Mouse (Mus musculus) NIH3T3 (cell line): ENCODE results near the gene Atp1b2.
"Not testable (repeated sequence)": the region's sequence is repeated elsewhere in the genome, so short reads cannot be mapped to it uniquely, and the experiment has no call there.

Source experiments
- DNase-seq: peaks from one replicate; pipeline ENCODE4 v3.0.0-alpha.2; 2012; ENCODE audit warnings: low read depth

Gene Atp1b2

DNA sequence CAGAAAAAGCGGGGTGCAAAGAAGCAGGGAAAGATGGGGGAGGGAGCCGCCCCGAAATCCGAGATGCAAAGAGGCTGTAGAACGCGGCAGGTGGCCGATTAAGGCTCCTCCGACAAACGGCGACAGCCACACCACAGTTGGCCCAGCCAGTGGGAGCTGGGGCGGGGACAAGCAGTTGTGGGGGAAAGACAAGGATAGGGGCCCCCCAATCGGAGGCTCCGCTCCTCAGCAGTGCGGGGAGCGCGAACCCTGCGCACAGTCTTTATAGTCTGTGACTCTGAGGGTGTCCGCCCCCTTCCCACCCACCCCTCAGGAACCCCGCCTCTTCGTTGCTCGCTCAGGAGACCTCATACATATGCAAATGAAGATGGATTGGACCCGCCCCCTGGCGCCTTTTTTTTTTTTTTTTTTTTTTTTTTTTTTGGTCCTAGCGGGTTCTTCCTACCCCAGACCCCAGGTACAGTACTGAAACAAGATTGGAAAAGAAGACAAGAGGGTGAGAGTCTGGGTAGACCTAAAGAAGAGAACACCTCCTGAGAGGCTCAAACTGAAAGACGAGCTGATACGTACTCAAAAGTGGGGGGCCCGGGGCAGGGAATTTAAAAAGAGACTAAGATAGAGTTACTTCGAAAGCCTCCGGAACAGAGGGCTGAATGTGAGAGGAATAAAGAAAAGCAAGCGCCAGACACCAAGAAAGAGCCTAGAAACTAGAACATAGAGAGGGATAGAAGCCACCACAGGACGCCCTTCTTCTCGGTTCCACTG, at the start of gene Atp1b2:
Gene Atp1b2, minus strand, starts transcription at position 217 of the 765 bp plus-strand sequence.
- DNase-seq: peak; percentile 54

DNA sequence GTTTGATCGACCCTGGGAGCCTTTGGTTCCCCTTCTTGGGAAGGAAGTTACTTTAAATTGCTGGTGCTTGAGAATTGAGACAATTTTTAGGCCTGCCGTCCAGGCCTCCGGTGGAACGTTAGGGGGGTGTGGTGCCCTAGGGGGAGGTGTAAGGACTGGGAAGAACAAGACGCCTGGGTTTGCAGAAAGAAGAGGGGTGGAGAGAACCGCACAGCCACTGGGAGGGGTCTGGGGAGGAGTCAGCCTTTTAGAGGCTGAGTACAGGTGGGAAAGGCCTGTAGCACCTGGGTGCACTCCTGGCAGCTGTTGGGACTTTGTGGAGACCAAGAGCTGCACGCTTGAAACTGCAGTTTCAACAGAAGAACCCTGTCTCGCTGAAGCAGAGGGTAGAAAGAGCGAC, 49.0 kb upstream of the Atp1b2 start:
- DNase-seq: no peak

DNA sequence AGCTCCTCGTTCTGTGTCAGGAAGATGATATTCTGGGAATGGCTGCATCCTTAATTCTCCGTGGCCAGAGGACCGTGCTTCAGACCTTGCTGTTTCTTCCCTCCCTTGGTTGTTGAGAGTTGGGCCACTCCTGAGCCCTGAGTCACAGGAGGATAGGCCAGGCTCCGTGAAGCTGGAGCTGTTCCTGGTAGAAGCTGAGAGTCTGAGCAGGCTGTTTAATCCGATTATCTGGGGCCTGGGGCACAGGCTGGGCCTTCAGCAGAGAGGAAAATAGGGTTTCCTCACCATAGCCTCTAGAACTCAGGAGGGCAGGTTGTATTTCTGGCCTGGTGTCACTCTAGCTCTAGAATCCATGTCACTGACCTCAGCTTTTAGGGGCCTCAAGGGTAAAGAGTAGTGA, 47.7 kb upstream of the Atp1b2 start:
- DNase-seq: no peak

DNA sequence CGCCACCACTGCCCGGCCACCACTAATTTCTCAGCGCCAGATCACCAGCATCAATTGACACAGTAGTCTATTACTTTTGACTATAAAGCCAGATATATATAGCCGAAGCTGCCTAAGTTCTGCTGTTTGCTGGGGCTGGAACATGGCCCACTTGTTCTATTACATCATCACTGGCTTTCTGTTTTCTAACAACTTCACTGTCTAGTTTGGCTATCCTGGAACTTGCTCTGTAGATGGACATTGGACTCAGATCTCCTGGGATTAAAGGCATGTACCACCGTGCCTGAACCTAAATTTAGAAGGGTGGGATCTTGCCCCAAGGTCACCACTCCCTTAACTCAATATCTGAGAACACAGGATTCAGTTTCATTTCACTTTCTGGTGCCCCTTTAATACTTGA, 40.1 kb upstream of the Atp1b2 start:
- no peak for DNase-seq

DNA sequence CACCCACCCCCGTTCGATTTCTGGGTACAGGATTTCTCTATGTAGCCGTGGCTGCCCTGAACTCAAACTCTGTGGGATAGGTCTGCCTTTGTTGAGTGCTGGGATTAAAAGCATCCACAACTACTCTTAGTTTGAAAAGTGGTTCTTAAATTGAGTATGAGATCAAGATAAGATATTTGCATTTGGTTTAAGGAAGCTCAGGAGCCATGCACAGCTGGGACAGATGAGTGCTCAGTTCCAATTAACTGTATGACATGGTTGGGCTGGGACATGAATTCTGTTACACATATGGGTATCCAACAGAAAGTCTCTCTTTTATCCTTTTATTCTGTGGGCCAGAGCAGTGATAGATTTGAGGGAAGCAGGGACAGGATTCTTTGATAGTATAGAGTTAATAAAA, 29.7 kb upstream of the Atp1b2 start:
- no peak for DNase-seq

DNA sequence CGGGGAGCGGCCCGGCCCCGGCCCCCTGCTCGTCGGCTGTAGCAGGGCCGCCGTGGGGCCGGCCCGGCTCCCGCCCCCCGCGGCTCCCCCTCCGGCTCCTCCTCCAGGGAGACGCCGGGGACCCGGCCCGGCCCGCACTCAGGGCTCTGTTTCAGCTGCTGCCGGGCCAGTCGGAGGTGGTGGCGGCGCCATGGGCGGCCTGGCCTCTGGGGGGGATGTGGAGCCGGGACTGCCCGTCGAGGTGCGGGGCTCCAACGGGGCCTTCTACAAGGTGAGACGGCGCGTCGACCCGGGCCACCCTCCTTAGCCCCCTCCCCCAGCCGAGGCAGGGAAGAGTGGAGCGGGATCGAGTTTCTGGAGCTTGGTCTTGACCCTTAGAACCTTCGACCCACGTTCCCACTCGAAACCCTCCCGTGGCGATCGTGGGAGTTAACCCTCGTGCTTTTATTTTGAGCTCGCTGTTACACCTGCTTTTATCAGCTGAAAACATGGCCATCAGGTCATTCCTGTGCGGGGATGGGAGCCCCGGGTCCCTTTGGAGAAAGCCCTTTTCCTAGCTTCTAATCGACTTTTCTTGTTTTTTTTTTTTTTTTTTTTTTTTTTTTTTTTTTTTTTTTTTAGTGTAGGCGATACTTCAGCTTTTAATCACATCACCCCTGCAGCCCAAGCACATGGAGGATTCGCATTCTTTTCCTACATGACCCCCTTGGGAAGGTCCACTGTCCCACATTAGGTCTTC, 27.6 kb upstream of the Atp1b2 start:
- no peak for DNase-seq

DNA sequence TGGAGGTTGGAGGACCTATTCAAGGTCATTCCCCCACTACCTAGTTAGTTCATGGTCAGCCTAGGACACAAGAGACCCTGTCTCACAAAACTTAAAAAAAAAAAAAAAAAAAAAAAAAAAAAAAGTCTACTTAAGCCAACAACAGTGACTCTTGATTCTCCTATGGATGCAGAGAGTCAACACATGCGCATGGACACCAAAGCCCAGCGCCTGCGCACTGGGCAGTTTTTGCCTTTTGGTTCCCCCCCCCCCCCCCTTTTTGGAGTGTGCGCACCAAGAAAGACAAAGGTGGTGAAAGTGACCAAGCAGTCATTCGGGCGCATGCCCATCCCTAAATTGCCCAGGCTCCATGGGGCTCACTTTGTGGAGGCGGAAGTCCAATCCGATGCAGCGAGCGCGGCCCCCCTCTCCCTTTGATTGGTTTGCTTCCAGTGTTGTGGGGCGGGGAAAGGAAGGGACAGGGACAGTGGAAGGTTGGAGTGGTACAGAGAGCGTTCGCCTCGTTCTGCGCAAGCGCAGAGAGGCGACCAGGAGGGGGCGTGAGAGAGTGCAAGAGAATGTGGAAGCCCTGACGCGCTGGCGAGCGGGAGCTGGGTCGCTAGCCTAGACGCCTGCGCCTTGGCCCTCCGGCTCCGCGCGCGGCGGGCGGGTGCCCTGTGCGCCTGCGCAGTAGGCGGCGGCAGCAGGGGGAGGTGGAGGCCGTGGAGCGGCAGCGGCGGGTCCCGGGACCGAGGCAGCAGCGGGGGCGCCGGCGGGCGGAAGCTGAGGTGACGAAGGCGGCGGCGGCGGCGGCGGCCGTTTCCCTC, 26.7 kb upstream of the Atp1b2 start, which contains the start of gene Fxr2:
Gene Fxr2, plus strand, starts transcription at position 707 of the 806 bp plus-strand sequence.
- DNase-seq: peak; percentile 100

DNA sequence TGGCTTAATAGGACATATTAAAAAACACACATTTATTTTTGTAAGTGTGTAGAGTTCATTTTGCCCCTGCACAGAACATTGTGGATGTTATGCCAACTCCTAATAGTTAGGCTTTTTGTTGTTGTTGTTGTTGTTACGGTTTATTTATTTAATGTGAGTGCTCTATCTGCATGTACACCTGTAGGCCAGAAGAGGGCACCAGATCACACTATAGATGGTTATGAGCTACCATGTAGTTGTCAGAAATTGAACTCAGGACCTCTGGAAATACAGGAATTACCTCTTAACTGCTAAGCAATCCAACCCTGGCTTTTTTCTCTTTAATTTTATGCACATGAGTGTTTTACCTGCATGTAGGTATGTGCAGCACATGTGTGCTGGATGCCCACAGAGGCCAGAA, 24.1 kb upstream of the Atp1b2 start:
- DNase-seq: peak; percentile 68

DNA sequence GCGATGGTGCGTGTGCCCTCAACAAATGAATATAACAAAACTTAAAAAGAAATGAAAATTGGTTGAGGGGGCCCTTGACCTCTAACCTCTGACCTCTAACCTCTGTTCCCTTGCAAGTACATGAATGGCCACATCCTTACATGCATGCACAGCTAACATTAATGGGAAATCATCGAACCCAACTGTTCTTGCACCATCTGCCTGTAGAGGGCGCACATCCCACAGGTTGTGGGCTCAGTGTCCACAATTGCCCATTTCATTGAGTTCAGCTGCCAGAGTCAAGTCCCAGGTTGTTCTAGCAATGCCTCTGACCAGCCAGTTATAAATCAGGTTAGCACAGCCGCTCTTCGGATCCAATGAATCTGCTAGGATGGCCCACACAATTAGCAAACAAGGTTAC, 22.5 kb upstream of the Atp1b2 start:
- peak; percentile 94 for DNase-seq

DNA sequence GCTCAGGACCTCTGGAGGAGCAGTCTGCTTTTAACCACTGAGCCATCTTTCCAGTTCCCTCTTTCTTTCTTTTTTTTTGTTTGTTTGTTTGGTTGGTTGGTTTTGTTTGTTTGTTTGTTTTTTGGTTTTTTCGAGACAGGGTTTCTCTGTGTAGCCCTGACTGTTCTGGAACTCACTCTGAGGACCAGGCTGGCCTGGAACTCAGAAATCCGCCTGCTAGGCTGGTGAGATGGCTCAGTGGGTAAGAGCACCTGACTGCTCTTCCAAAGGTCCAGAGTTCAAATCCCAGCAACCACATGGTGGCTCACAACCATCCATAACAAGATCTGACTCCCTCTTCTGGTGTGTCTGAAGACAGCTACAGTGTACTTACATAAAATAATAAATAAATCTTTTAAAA, 18.6 kb upstream of the Atp1b2 start:
- DNase-seq: not testable (repeated sequence)

DNA sequence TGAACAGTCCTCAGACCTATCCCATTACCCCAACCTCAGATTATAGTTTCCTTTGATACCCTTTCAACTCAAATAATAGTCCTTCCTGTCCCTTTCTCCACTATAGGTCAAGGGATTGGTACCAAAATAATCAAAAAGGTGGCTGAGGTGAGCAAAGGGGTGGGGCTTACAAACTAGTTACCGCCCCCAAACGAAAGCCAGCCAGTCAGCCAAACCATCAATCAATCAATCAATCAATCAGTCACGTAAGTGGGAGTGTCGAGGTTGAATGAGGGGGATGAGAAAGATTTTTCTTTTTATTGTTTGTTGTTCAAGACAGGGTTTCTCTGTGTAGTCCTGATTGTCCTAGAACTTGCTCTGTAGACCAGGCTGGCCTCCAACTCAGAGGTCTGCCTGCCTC, 17.3 kb upstream of the Atp1b2 start:
- no peak for DNase-seq

DNA sequence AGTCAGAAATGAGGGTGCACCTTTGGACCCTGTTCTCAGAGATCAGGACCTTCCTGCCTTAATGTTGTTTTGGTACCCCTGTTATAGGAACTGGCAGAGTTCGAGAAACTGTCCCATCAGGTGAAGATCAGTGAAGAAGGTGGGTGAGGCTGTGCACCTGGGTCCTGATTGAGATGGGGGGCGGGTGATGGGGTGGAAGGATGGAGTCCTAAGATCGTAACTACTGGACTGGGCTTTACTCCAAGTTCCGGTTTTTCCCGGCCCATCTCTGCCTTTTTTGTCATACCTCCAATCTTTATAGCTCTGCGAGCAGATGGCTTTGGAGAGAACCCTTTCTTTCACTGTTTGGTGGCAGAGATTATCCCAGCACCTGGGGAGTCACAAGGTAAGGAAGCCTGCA, 16.7 kb upstream of the Atp1b2 start:
- peak; percentile 38 for DNase-seq

DNA sequence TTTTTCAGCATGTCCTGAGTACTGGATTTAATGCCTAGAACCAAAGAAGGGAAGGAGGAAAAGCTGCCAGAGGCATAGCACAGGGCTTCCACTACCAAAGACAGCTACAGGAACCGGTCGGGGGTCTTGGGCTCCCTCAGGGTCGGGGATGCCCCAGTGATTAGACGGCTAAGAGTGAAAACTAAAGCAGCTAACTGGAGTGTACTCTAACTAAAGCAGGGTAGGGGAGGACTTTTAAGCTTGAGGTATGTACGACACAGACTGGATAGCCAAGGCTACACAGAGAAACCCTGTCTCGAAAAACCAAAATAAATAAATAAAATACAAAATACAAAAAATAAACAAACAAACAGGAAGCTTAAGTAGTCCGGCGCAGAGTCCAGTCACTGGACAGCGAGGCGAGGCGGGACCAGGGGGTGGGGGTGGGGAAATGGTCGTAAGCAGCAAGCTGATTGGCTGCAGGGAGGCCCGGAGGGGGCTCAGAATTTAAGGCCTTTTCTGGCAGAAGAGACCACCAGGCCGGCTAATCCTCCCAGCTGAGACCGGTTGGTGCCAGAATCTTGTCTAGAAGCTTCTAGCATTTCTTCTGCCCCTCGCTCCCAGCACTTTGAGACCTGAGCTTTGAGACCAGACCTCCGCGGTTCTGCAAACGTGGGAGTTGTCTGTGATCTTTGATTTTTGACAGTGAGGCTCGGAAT, 16.0 kb upstream of the Atp1b2 start, which contains the start of gene Sat2:
Gene Sat2, plus strand, starts transcription at position 454 of the 698 bp plus-strand sequence.
- peak; percentile 88 for DNase-seq

DNA sequence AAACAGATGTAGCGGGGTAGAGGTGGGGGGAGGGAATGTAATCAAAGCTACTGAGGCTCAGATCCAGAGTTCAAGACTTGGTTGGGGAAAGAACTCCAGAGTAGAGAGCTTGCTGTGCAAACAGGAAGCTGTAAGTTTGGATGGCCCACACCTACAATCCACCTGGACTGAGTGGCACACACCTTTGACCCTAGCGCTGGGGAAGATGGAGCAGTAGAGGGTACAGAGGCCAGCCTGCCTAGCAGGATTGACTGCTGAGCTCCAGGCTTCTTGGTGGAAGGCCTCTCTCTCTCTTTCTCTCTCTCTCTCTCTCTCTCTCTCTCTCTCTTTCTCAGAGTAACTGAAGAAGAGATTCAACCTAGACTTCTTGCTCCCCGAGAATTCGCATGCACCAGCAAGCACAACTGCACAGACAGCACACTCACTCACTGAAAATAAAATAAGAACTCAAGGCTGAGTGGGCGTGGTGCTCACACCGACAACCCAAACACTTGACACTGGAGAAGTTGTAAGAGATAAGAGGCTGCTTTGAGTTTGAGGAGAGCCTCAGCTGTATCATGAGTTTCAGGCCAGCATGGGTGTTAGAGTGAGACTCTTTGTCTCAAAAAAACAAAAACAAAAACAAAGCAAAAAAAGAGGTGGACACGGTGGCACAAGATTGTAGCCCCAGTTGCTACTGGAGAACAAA, 14.8 kb upstream of the Atp1b2 start:
- no peak for DNase-seq

DNA sequence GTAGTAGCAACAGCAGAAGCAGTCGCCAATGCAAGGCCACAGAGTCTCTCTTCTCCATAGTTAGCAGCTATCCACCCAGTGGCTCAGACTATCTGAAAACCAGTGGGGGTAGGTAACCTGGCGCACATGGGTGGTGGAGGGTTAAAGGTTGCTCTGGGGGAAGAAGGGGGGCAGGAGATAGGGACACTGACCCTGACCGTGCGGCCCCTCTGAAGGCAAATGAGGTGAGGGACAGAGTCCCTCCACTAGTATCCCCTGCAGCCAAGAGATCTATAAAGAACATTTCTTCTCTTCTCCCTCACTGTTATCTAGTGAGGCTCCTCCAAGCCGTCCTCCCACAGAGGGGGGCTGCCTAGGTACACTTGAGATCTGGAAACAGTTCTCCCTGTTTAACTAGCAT, 12.1 kb upstream of the Atp1b2 start, which contains the start of gene Shbg:
Gene Shbg, minus strand, starts transcription at position 101 of the 400 bp plus-strand sequence.
- DNase-seq: no peak

DNA sequence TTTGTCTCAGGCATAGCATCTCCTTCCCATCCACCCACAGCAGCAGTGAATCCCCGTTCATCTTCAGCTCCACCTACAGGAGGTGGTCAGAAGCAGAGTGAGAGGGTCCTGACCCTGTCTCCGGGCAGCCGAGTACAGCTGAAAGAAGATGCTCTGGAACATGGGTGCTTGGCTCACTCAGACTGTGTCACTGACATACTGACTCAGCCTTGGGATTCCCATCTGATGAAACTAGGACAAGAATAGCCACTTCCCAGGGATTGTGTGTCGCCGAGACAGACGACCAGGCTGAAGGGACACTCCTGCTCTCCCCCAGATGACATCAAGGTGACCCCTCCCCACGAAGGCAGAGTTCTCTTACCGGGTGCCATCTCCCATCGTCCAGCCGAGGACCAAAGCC, 11.0 kb upstream of the Atp1b2 start:
- no peak for DNase-seq

DNA sequence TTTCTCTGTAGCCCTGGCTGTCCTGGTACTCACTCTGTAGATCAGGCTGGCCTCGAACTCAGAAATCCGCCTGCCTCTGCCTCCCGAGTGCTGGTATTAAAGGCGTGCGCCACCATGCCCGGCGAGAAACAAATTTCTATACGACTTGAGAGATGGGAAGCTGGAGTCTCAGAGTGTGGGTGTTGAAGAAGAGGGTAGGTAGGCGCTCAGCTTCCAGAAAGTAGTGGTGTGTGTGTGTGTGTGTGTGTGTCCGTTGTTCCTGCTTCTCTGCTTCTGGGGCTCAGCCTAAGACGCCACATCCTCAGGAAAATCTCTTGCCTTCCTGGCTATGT, 8.5 kb upstream of the Atp1b2 start:
- DNase-seq: not testable (repeated sequence)

DNA sequence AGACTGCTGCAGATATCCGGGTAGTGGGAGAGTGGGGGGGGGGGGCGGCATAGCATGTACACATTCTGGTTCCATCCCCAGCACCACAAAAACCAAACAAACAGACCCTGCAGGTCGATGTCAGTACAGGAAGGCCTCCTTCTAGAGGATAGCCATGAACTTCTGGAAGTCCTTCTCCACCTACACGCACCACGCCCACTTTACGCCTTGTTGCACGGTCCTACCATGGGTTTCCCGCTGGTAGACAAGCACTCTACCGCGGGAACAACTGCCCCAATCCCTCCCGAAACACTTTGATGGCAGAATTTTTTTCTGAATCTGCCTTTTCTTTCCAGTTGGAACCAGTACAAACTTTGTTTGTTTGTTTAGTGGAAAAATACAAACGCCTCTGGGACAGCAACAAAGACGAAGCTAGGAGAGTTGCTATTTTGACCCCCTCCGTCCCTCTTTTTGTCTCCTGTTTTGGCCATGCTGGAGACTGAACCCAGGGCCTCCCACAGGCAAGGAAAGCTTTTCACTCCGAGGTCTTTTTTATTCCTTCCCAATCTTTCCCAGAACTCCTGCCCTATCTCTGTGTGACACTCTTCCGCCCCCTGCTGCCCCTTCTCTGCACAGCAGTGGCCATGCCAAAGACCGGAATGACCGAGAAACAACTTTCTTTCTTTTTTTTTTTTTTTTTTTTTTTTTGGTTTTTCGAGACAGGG, 8.0 kb upstream of the Atp1b2 start:
- DNase-seq: peak; percentile 95

DNA sequence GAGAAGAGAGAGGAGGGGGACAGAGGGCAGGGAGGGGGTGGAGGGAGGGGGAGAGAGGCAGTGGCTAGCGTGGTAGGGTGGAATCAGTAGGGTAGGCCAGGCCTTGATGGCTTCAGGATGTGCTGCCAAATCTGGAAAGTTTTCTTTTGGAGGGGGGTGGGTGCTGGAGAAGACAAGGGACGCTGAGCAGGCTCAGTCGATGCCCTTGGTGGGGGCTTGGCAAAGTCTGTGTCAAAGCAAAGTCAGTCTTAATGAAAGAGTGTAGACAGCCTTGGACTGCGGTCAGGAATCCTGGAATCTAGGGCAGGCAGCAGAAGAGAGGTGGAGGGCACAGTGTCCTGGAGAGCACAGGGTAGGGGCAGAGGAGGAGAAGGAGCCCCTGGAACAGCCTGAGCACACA, 5.2 kb upstream of the Atp1b2 start:
- DNase-seq: no peak

DNA sequence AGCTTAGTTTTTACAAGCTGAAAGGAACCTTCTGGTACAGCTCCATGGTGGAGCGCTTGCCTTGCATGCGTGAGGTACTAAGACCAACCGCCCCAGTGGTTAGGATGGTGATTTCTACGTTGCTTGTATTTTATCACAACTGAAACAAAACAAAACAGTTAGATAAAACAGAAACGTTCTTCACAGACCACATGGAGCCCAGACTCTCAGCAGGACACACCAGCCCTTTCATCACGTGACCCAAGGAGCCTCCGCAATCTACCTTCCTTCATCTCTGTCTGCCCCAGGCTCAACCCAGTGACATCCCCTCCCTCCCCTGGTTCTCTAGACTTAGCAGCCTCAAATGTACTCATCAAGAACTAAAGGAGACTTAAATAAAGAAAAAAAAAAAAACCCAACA, 3.7 kb upstream of the Atp1b2 start:
- DNase-seq: no peak

DNA sequence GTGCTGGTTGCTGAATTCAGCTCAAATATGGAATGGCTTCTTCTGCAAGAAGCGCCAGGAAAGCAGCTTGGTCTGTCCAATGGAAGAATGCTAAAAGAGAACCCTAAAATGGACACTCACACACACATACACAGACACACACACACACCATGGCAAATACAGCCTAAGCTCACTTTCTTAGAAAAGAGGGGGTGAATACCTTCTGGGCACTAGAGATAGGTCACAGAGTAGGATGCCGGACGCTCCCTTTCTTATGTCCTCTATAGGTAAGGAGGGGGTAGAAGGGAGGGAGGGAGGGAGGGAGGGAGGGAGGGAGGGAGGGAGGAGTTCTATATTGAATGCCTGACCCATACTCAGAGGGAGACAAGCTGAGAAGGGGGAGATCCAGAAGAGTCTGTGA, 2.8 kb upstream of the Atp1b2 start:
- DNase-seq: no peak
